Mouse (Mus musculus) stomach, embryonic 16.5 days (tissue): ENCODE data around the gene Suds3. TPM values are rescaled to one million over a fixed set of nuclear protein-coding genes. Genes with fewer than 3 reads are reported as not detected.

ENCODE experiments used
- ATAC-seq: fragments of 200-750 bp; cut with Nextera tagmentation; 2 replicates; pipeline ENCODE4 v1.8.0; 2017; ENCODE audit warnings: moderate number of reproducible peaks, moderate TSS enrichment; ENCODE audit not compliant: insufficient read depth, low FRiP score
- H3K27ac ChIP-seq: fragments of 300-500 bp; sonication (generic); 2 replicates; pipeline ENCODE4 v1.5.1; 2014; ENCODE audit warnings: low read length
- H3K27me3 ChIP-seq: fragments of 300-500 bp; sonication (generic); 2 replicates; pipeline ENCODE4 v1.6.1; 2014; ENCODE audit warnings: low read length, control low read depth, mixed read lengths; ENCODE audit not compliant: control insufficient read depth, insufficient read depth
- H3K36me3 ChIP-seq: fragments of 300-500 bp; sonication (generic); 2 replicates; pipeline ENCODE4 v1.6.1; 2014; ENCODE audit warnings: low read length; ENCODE audit not compliant: control insufficient read depth, insufficient read depth
- H3K4me1 ChIP-seq: fragments of 300-500 bp; sonication (generic); 2 replicates; pipeline ENCODE4 v1.6.1; 2014; ENCODE audit warnings: low read length, control low read depth, mixed read lengths; ENCODE audit not compliant: control insufficient read depth, insufficient read depth
- H3K4me2 ChIP-seq: fragments of 300-500 bp; sonication (generic); 2 replicates; pipeline ENCODE4 v1.6.1; 2014; ENCODE audit warnings: low read depth, low read length, mixed read lengths
- H3K4me3 ChIP-seq: fragments of 300-500 bp; sonication (generic); replicated peaks from 2 replicates; pipeline ENCODE4 v1.5.1; 2014; ENCODE audit warnings: mild to moderate bottlenecking, low read length
- H3K9ac ChIP-seq: fragments of 300-500 bp; sonication (generic); 2 replicates; pipeline ENCODE4 v1.6.1; 2014; ENCODE audit warnings: low read length
- H3K9me3 ChIP-seq: fragments of 300-500 bp; sonication (generic); replicated peaks from 2 replicates; pipeline ENCODE4 v1.6.1; 2016; ENCODE audit warnings: low read length, control low read depth; ENCODE audit not compliant: control insufficient read depth
- WGBS: fragments of 180-500 bp; shearing (Covaris S2); extraction: QIAGEN DNeasy Blood & Tissue Kit; methylation state at CpG from one replicate; pipeline ENCODE4 v1.1.7; 2014; 5-methylcytosine and 5-hydroxymethylcytosine counted together
- polyA plus RNA-seq: library from polyadenylated mRNA; unstranded; fragments of >200 nt; fragmentation: Nextera tagmentation; extraction: Ambion mirVana; gene quantifications from 2 replicates; pipeline ENCODE4 v1.2.1, GENCODE M21; 2015

The Suds3 gene
- polyA plus RNA-seq, 1 experiment from 2014 or later = 46.2 TPM

DNA sequence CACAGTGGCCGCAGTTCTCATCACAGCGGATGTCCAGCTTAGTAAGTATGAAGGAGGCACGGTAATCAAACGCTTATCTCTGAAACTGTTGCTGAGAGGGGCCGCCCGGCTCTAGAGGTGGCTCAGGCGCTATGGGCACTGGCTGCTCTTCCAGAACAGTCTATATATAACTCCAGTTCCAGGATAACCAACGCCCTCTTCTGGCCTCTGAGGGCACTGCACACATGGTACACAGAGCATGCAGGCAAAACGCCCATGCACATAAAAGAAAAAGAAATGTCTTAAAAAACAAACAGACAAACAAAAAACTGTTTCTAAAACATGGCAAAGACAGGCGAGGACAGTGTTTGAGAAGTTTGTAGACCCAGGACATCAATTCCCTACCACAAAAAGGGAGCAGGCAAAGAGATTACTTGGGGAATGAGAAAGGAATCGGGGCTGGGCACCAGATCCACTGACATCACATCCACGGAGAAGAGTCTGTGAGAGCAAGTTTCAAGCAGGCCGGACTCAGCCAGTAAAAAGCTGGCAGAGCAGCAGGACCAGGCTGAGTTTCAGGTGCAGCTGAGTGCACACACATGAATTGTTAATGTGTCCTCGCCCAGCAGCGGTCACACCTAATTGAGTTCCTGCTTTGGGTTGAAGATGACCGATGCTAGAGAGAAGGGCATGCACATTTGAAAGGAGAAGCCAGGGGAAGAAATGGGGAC lies 4.7 kb downstream of the Suds3 start:
- H3K4me2 ChIP-seq = no peak overlapping the region
- no peaks in the 10 kb centered on the region for H3K9me3 ChIP-seq
- H3K36me3 ChIP-seq = peaks cover 24% of the 10 kb centered on the region
- no peaks in the 10 kb centered on the region for H3K27me3 ChIP-seq
- 90% methylated on average over 16 of the region's 16 CpGs for WGBS
- peaks cover 9% of the 10 kb centered on the region; the same call in 1 of the 2 replicates for H3K4me1 ChIP-seq
- H3K27ac ChIP-seq = no peak overlapping the region
- no peak for ATAC-seq
- H3K9ac ChIP-seq = no peak overlapping the region
- no peak overlapping the region for H3K4me3 ChIP-seq

DNA sequence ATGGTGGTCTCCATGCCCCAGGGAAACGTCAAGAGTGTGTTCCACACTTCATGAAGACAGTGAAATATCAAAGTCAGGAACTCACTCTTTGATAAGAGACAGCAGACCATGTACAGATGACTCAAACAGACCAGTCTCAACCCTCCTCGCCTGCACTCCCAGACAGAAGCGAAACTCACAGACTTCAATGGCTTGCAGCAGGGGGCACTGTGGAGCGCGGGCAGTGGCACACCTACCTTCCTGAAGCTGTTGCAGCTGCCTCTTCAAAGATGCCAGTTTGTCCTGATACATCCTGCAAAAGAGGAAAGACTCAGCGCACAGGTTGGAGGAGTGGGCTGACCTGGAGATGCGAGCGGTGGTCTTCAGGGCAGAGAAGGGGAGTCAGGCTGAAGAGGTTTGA lies 6.4 kb downstream of the Suds3 start:
- 90% methylated on average over 8 of the region's 8 CpGs for WGBS
- no peaks in the 10 kb centered on the region for H3K27me3 ChIP-seq
- no peak overlapping the region for H3K9ac ChIP-seq
- no peak overlapping the region for H3K4me3 ChIP-seq
- H3K9me3 ChIP-seq = no peaks in the 10 kb centered on the region
- H3K27ac ChIP-seq = no peak overlapping the region
- no peak overlapping the region for H3K4me2 ChIP-seq
- no peak for ATAC-seq
- peaks cover 8% of the 10 kb centered on the region; the same call in 1 of the 2 replicates for H3K4me1 ChIP-seq
- peaks cover 33% of the 10 kb centered on the region for H3K36me3 ChIP-seq

DNA sequence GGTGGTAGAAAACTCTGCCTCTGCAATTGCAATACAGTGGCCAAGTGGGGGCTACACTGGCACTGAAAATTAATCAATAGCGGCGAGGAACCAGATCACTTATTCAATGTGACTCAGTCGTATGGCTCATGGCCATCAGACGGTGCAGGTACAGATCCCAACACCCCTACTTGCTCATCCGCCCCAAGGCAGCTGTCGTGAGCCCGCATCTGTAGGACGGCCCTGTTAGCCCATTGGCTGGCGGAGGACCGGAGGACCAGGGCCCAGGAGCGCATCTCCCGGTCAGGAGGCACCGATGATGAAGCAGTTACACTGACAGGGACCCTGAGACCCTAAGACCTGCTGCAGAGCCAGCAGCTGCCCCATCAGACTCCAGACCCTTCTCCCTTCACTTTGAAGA lies 7.2 kb downstream of the Suds3 start:
- no peak overlapping the region for H3K9ac ChIP-seq
- H3K4me3 ChIP-seq = no peak overlapping the region
- no peak overlapping the region for H3K4me2 ChIP-seq
- H3K27me3 ChIP-seq = no peaks in the 10 kb centered on the region
- H3K9me3 ChIP-seq = no peaks in the 10 kb centered on the region
- peaks cover 35% of the 10 kb centered on the region for H3K36me3 ChIP-seq
- ATAC-seq = no peak
- H3K27ac ChIP-seq = no peak overlapping the region
- 91% methylated on average over 13 of the region's 13 CpGs for WGBS
- no peaks in the 10 kb centered on the region for H3K4me1 ChIP-seq

DNA sequence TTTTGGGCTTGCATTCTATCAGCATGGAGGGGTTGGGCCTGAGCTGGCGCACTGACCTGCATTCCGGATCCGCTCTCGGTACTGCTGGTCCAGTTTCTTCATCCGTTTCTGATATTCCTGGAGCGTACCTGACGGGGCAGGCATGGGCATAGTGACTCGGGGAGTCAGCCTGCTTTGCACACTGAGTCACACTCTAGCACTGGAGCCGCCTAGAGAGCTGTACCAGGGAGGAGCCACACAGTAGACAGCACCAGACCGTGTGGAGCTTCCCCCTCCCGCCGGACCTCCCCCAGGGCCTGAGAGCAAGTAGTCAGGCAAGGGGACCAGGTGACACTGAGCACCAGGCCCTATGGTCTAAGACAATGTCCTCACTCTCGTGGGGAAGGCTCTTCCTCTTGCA lies 7.6 kb downstream of the Suds3 start:
- no peaks in the 10 kb centered on the region for H3K27me3 ChIP-seq
- no peak overlapping the region for H3K4me3 ChIP-seq
- WGBS = 91% methylated on average over 13 of the region's 13 CpGs
- H3K4me2 ChIP-seq = no peak overlapping the region
- H3K4me1 ChIP-seq = no peaks in the 10 kb centered on the region
- 0 out of 2 replicates have a peak, but pooled peaks have one; percentile 22 for ATAC-seq
- peaks cover 33% of the 10 kb centered on the region for H3K36me3 ChIP-seq
- no peak overlapping the region for H3K9ac ChIP-seq
- no peaks in the 10 kb centered on the region for H3K9me3 ChIP-seq
- no peak overlapping the region for H3K27ac ChIP-seq

DNA sequence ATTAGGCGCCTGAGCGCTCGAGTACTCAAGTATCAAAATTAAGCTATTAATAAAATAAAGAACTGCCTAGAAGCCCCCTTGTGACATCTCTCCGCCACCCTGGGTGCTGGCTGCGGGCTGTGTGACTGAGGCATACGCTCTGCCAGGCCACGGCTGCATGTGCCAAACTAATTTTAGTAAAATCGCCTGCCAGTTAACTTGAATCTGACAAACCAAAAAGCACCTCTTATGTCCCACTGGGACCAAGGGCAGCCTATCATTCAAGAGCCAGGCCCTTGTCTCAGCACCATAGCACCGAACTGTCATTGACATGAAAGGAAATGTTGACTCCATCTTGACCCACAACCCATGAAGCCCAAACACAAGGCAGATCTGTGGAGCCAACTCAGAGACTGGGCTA lies 10.2 kb downstream of the Suds3 start:
- H3K27me3 ChIP-seq = no peaks in the 10 kb centered on the region
- no peaks in the 10 kb centered on the region for H3K4me1 ChIP-seq
- no peak overlapping the region for H3K4me2 ChIP-seq
- H3K9ac ChIP-seq = no peak overlapping the region
- WGBS = 88% methylated on average over 9 of the region's 9 CpGs
- no peak overlapping the region for H3K27ac ChIP-seq
- no peak overlapping the region for H3K4me3 ChIP-seq
- H3K36me3 ChIP-seq = peaks cover 24% of the 10 kb centered on the region
- H3K9me3 ChIP-seq = no peaks in the 10 kb centered on the region
- no peak for ATAC-seq

DNA sequence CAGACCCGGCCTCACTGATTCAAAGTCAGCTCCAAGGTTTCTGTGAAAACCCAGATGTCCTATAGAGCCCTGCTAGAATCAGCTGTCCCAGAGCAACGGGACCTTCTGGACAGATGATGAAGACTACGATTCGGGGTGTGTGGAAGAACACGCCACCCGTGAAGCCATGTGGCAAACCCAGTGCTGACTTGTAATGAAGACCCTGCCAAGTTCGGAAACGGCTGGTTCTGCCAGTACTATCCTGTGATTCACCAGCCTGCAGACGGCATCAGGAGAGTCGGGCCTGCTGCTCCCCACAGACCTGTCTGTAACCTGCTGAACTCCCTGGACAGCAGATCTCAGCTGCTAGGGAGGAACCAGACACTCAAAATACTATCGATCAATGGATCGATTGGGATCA lies 11.6 kb downstream of the Suds3 start:
- no peak for ATAC-seq
- Histone ChIP-seq H3K9me3 (no peaks in the 10 kb centered on the region), H3K4me1 (no peaks in the 10 kb centered on the region), H3K4me2 (no peak overlapping the region), H3K36me3 (peaks cover 30% of the 10 kb centered on the region), H3K4me3 (no peak overlapping the region), H3K27ac (no peak overlapping the region), H3K27me3 (no peaks in the 10 kb centered on the region), H3K9ac (no peak overlapping the region)
- 94% methylated on average over 12 of the region's 12 CpGs for WGBS

DNA sequence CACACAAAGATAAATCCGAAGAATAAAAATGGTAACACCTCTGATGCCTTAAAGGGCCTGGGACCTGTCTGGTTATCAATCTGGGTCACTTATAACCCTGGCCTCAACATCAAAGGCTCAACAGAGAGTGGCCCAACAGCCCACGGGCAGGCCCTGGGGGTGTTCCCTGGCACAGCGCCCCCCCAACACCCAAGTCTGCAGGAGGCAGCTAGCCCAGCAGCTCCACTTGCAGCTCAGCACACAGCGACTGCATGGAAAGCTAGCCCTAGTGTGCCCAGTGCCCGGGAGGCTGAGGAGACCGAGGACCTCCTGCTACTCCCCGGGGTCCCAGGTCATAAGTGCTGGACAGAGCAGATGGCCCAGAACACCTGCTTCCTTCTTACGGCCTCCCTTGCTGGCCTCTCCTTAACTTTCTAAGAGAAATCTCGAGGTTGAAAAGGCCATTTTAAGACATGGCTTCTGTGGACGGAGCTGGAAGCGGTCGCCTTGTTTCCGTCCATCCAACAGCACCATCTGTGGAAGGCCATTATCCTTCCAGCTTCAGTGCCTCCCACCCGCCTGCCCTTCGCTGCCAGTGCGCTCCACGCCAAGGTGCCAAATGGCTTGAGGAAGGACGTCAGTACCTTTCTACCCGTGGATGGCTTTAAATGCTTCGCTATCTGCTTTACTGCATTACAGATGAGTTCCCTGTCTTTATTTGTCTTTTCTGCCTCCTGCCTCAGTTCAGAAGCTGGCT lies 12.6 kb downstream of the Suds3 start:
- H3K27ac ChIP-seq = no peak overlapping the region
- H3K36me3 ChIP-seq = peaks cover 25% of the 10 kb centered on the region

DNA sequence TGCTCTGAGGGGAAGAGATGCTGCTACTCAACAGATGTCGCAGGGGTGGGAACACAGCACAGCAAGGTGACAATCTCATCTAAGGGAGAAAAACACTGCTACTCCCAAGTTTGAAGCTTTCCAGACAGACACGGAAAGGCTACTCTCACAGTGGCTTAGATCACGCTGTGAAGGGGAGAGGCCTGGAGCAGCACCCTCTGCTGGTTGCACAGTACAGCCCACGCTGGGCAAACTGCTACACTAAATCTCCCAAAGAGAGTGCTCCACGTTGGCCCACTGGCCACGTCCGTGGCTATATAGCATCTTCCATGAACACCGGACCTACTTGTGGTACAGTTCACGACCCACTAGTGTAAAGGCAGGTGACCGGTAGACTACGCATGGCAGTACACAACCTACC lies 16.2 kb downstream of the Suds3 start:
- no peak overlapping the region for H3K4me2 ChIP-seq
- no peaks in the 10 kb centered on the region for H3K4me1 ChIP-seq
- no peaks in the 10 kb centered on the region for H3K9me3 ChIP-seq
- no peak for ATAC-seq
- H3K9ac ChIP-seq = no peak overlapping the region
- peaks cover 17% of the 10 kb centered on the region; the same call in 1 of the 2 replicates for H3K36me3 ChIP-seq
- H3K27me3 ChIP-seq = no peaks in the 10 kb centered on the region
- no peak overlapping the region for H3K4me3 ChIP-seq
- WGBS = 84% methylated on average over 11 of the region's 11 CpGs
- H3K27ac ChIP-seq = no peak overlapping the region

More for the DNA sequence above, 12.6 kb downstream of the Suds3 start:
- H3K27me3 ChIP-seq = no peaks in the 10 kb centered on the region
- no peak overlapping the region for H3K9ac ChIP-seq
- H3K4me3 ChIP-seq = no peak overlapping the region
- H3K9me3 ChIP-seq = no peaks in the 10 kb centered on the region
- no peak for ATAC-seq
- no peaks in the 10 kb centered on the region for H3K4me1 ChIP-seq
- no peak overlapping the region for H3K4me2 ChIP-seq
- 92% methylated on average over 20 of the region's 20 CpGs for WGBS

DNA sequence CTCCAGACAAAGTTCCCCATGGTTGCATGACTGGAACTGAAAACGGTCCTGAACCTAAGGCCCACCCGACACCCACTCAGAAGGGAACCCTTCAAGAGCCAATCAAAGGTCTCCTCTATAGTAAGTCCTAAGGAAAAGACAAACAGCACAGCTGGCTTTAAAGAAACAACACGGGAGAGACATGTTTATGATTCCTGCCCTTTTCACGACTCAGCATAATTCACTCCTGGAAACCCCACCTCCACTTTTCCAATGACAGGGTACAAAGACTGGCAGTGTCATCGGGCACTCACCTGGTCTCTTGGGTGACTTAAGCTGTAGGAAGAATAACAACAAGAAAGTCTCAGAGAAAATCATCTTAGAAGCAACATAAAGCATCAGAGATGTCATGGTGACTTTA lies 16.9 kb downstream of the Suds3 start:
- Histone ChIP-seq H3K4me1 (no peaks in the 10 kb centered on the region), H3K9me3 (no peaks in the 10 kb centered on the region), H3K27me3 (no peaks in the 10 kb centered on the region), H3K36me3 (0 out of 2 replicates have a peak, but pooled peaks cover 15% of the 10 kb centered on the region), H3K9ac (no peak overlapping the region), H3K4me3 (no peak overlapping the region), H3K4me2 (no peak overlapping the region), H3K27ac (no peak overlapping the region)
- 78% methylated on average over 5 of the region's 5 CpGs for WGBS
- ATAC-seq = no peak
